Mouse (Mus musculus) v-Abl transformed pro-B cells (cell line): ENCODE measurements around the gene Pex1.
"Not testable (repeated sequence)": the region's sequence is repeated elsewhere in the genome, so short reads cannot be mapped to it uniquely, and the experiment has no call there.

Source experiments
- in situ Hi-C, 2 experiments: fragments of 400-800 bp; cut with MboI; formaldehyde crosslinking; loops; one replicate each; pipeline ENCODE4 v1.15.1; 2025; ENCODE audit not compliant: unreplicated experiment in 2 of 2

The Pex1 gene

DNA sequence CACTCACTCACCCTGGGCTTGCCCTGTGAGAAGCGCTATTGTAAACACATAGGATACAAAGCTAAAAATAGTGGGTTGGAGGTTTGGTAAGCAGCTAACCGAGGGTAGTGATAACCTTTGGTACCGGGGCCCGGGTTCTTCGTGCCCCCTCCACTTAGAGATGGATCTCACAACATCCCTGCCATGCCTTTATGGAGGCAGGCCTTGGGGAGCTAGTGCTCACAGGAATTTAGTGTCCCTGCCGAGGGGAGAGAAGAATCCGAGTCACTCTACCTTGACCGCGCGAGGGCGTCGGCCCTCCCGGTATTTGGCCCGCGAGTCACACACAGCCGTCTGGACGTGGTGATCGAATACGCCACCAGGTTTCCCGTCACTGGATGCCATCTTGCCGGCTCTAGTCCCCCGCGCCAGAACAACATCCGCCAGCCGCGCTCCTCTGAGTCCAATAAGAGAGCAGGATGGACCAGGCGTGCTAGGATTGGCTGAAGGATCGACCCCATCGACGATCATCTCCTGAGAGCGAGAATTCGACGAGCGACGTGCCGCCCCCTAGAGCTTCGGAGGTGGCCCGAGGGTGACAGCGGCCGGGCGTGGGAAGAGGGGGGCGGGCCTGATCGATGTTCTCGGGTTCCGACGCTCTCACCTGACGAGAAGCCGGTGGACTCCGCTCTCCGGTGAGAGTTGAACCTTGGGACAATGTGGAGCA, at the start of gene Pex1:
Gene Pex1 (plus strand): TSS at position 374 of the 706 bp plus-strand sequence.
- in situ Hi-C loops: loop anchor here (5.0 to 10.0 kb wide), 2 partner anchors 94 to 451 kb away; no protein-coding TSS in a partner anchor

- in situ Hi-C loops: loop anchor here in 1 of 2 experiments (10.0 kb wide), 1 partner anchor 159 kb away; no protein-coding TSS in a partner anchor
These were observed 49.6 kb upstream of the Pex1 start for GRCm38 (mm10) chr5:3546226-3546625.

- in situ Hi-C loops: no loop called here
These were observed 44.4 kb upstream of the Pex1 start for GRCm38 (mm10) chr5:3551481-3551880.

GRCm38 (mm10) chr5:3554198-3554597, 41.7 kb upstream of the Pex1 start:
- in situ Hi-C loops: no loop called here

DNA sequence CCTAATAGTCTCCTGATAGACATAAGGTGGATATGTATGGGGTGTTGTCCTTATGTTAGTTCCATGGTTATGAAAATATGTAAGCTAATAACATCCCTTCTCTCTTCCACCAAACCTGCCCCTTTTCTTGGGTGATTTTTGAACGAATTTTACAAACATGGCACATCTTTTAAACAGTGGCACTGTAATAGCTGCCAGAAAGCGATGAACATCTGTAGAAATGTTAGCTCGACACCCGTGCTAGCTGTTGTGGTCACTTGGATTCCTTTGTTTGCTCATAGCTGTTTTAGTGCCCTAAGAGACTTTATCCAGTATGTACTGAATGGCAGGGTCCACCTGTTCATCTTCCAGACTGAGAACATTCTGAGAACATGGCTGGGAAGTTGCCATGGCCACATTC, 24.6 kb upstream of the Pex1 start, which contains the start of gene 1700109H08Rik:
Gene 1700109H08Rik (plus strand): TSS at position 301 of the 400 bp plus-strand sequence.
- in situ Hi-C loops: no loop called here

DNA sequence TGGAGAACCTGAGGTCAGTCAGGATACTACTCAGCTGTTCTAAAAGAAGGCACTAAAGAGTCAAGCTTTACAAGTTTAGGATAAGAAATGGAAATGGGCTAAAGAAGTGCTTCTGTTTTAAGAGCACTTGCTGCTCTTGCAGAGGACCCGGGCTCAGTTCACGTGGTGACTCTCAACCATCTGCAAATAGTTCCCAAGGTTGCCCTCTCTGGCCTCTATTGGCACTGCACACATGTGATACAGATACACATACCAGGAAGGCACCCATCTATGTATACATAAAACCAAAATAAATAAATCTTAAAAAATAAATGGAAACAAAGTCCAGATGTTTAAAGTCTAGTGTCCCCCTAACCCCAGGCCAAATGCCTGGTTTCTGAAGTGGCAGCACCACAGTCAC, 21.0 kb upstream of the Pex1 start:
- in situ Hi-C loops: no loop called here

DNA sequence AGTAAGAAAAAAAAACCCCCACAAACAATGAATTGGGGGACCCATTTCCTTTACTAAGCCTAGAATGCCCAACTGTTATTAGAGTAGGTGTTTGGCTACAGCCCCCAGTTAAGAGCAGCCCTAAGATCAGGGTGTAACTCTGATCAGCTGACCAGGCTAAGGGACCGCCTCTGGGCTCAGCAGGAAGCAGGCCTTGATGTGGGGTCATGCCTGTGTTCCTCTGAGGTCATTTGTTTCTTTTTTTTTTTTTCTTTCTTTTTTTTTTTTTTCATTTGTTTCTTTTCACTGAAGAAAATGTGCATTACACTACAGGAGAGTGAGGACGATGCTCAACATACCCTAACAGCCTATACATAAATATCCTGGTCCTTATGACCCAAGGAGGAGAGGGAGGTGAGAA, 17.9 kb upstream of the Pex1 start:
- in situ Hi-C loops: no loop called here

DNA sequence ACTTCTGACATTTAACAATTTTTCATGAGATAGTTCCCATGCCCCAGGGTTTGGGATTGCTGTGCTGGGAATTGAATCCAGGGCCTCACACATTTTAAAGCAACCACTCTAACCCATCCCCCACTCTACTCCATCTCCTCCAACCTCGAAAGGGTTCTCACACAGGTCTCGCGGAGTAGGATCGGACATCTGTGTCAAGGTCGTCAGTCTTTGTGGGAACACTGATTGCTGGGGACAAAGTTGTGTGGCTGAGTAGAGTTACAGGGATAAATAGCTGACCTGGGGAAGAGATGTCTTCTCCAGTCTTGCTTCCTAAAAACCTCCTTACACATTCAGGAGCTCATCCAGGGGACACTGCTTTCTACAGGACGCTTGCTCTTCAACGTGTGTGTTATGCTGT, 16.8 kb upstream of the Pex1 start:
- in situ Hi-C loops: no loop called here

GRCm38 (mm10) chr5:3596399-3596766, 517 bp downstream of the Pex1 start, which contains the start of gene Rbm48:
Gene Rbm48 (minus strand): TSS chr5:3596585.
- in situ Hi-C loops: loop anchor here (5.0 to 10.0 kb wide), 2 partner anchors 94 to 452 kb away; no protein-coding TSS in a partner anchor

GRCm38 (mm10) chr5:3597171-3597570, 1.3 kb downstream of the Pex1 start:
- in situ Hi-C loops: loop anchor here (5.0 to 10.0 kb wide), 2 partner anchors 95 to 452 kb away; no protein-coding TSS in a partner anchor

DNA sequence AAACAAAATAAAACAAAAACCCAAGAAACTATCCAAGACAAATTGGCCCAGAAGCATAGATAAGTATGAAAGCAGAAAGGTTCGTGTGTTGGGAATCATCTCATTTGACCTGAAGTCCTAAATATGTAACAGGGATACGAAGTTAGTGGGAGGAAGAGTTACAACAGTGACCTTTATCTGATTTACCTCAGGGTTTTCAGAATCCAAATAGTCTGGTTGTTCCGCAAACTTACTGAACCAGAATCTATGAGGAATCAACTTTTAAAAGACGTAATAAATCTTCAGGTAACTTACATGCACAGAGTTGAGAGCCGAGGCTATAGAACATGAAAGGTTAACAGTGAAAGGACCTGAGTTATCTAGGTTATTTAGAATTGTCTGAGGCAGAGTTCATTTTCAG, 2.9 kb downstream of the Pex1 start:
- in situ Hi-C loops: loop anchor here (5.0 to 10.0 kb wide), 2 partner anchors 96 to 454 kb away; no protein-coding TSS in a partner anchor

DNA sequence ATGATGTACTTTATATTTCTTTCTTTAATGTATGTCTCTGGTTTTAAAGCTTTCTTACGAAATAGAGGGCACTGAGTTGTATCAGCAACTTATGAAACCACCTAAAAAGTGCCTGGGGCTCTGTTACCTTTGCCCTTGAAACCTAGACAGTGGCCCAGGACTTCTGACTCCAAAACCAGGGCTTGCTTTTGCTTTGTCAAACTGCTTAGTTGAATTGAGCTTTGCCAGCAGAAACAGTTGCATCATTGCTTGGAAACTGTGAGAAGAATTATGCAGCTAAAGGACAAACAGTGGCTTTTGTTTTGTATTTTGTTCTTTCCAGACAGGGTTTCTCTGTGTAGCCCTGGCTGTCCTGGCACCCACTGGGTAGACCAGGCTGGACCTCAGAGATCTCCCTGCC, 4.4 kb downstream of the Pex1 start:
- in situ Hi-C loops: no loop called here

- in situ Hi-C loops: no loop called here
These were observed 4.9 kb downstream of the Pex1 start for GRCm38 (mm10) chr5:3600790-3601189.

GRCm38 (mm10) chr5:3607114-3607513, 11.2 kb downstream of the Pex1 start:
- in situ Hi-C loops: no loop called here

DNA sequence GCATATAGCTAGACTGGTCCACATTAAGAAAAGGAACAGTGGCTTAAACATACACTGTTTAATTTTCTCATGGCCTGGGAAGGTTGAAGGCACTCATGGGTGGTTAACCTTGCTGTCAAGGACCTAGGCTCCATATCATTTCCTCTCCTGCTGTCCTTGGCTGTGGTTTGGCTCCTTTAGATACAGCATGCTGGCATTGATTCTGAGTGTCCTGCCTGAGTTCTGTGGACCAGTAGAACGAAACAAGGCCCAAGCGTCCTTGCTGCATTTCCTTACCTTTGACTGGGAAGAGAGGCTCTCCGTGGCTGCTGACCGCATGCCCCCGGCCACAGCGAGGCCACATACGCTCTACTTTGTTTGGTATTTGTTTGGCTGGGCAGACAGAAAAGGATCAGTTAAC, 13.4 kb downstream of the Pex1 start:
- in situ Hi-C loops: no loop called here

DNA sequence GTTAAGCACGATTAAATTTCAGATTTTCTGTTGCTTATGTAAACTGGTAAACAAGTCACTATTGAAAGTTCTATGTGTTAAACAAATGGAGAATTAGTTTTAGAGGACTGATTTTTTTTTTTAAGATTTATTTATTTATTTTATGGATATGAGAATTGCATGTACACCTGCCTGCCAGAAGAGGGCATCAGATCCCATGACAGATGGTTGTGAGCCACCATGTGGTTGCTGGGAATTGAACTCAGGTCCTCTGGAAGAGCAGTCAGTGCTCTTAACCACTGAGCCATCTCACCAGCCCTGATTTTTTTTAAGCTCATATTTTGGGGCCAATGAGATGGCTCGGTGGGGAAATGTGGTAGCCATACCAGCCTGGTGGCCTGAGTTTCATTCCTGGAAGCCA, 16.0 kb downstream of the Pex1 start:
- in situ Hi-C loops: not testable (repeated sequence)

DNA sequence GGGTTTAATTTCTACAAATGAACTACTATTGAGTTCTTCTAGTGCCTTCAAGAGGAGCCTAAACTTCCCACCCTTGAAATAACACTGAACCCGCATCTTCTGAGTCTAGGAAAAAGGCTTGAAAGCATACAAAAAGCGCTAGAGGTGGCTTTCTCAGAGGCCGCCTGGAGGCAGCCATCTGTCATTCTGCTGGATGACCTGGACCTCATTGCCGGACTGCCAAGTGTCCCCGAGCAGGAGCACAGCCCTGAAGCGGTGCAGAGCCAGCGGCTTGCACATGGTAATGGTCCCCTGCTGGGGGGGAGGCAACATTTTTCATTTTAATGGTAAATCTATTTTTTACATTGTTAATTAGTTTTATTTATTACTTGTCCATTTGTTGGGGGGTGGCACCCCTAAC, 24.6 kb downstream of the Pex1 start:
- in situ Hi-C loops: no loop called here

- in situ Hi-C loops: loop anchor here (10.0 to 25.0 kb wide), 3 partner anchors 432 to 1282 kb away; no protein-coding TSS in a partner anchor
These were observed 34.2 kb downstream of the Pex1 start for GRCm38 (mm10) chr5:3630055-3630454.

- in situ Hi-C loops: loop anchor here (10.0 to 25.0 kb wide), 3 partner anchors 431 to 1281 kb away; no protein-coding TSS in a partner anchor
These were observed 35.8 kb downstream of the Pex1 start for GRCm38 (mm10) chr5:3631512-3632271.

GRCm38 (mm10) chr5:3632285-3632684, 36.4 kb downstream of the Pex1 start:
- in situ Hi-C loops: loop anchor here (10.0 to 25.0 kb wide), 3 partner anchors 430 to 1280 kb away; no protein-coding TSS in a partner anchor

- in situ Hi-C loops: loop anchor here (10.0 to 25.0 kb wide), 3 partner anchors 429 to 1279 kb away; no protein-coding TSS in a partner anchor
These were observed 37.4 kb downstream of the Pex1 start for GRCm38 (mm10) chr5:3633315-3633714.
